Mouse (Mus musculus): ENCODE results near the gene Ctdspl. TPM values are rescaled to one million over a fixed set of nuclear protein-coding genes. Genes with fewer than 3 reads are reported as not detected.

Gene Ctdspl
- polyA plus RNA-seq, 1 experiment from 2014 or later, result 13.6 TPM

GRCm38 (mm10) chr9:119080040-119080675 lies 153.9 kb downstream of the Ctdspl start:
- H3K4me2 ChIP-seq (ENCODE audit: low read depth, severe bottlenecking), result no peak overlapping the region
- no peak overlapping the region for H3K9ac ChIP-seq (ENCODE audit: low read length)
- no peak for DNase-seq (ENCODE audit: low spot score)
- no peak overlapping the region for H3K27ac ChIP-seq (replicated peaks; ENCODE audit: low read depth, low read length)
- H3K36me3 ChIP-seq (ENCODE audit: control insufficient read depth, insufficient read depth, low read length), result no peaks in the 10 kb centered on the region
- H3K4me3 ChIP-seq (ENCODE audit: low read depth, low read length), result no peak overlapping the region
- H3K9me3 ChIP-seq (ENCODE audit: control insufficient read depth, low read length), result no peaks in the 10 kb centered on the region
- ATAC-seq (ENCODE audit: insufficient number of reproducible peaks, low FRiP score, low TSS enrichment, low read depth), result no peak
- WGBS, result 84% methylated on average over 5 of the region's 5 CpGs
- H3K27me3 ChIP-seq (ENCODE audit: control insufficient read depth, insufficient read depth, low read length), result no peaks in the 10 kb centered on the region
- peaks cover 9% of the 10 kb centered on the region for H3K4me1 ChIP-seq (ENCODE audit: control insufficient read depth, insufficient read depth, low read length)

GRCm38 (mm10) chr9:119082039-119082438 lies 155.8 kb downstream of the Ctdspl start:
- 17% methylated on average over 8 of the region's 8 CpGs for WGBS

GRCm38 (mm10) chr9:119082656-119083430 lies 156.6 kb downstream of the Ctdspl start:
- H3K36me3 ChIP-seq (ENCODE audit: control insufficient read depth, insufficient read depth, low read length), result no peaks in the 10 kb centered on the region
- H3K27ac ChIP-seq (replicated peaks; ENCODE audit: low read depth, low read length), result peak overlapping the region; percentile 67; the same call in 1 of the 2 replicates
- H3K9ac ChIP-seq (ENCODE audit: low read length), result no peak overlapping the region
- WGBS, result 66% methylated on average over 7 of the region's 7 CpGs
- ATAC-seq (ENCODE audit: insufficient number of reproducible peaks, low FRiP score, low TSS enrichment, low read depth) (no peak), DNase-seq (ENCODE audit: low spot score) (no peak)
- no peak overlapping the region for H3K4me2 ChIP-seq (ENCODE audit: low read depth, severe bottlenecking)
- H3K9me3 ChIP-seq (ENCODE audit: control insufficient read depth, low read length), result no peaks in the 10 kb centered on the region
- peaks cover 9% of the 10 kb centered on the region for H3K4me1 ChIP-seq (ENCODE audit: control insufficient read depth, insufficient read depth, low read length)
- no peaks in the 10 kb centered on the region for H3K27me3 ChIP-seq (ENCODE audit: control insufficient read depth, insufficient read depth, low read length)
- H3K4me3 ChIP-seq (ENCODE audit: low read depth, low read length), result no peak overlapping the region

More at GRCm38 (mm10) chr9:119082039-119082438, 155.8 kb downstream of the Ctdspl start:
- H3K4me1 ChIP-seq (ENCODE audit: control insufficient read depth, insufficient read depth, low read length), result peaks cover 9% of the 10 kb centered on the region
- ATAC-seq (ENCODE audit: insufficient number of reproducible peaks, low FRiP score, low TSS enrichment, low read depth) (peak; percentile 29; the same call in 1 of the 2 replicates), DNase-seq (ENCODE audit: low spot score) (peak; percentile 55)
- H3K4me3 ChIP-seq (ENCODE audit: low read depth, low read length), result no peak overlapping the region
- no peaks in the 10 kb centered on the region for H3K36me3 ChIP-seq (ENCODE audit: control insufficient read depth, insufficient read depth, low read length)
- peak overlapping the region; percentile 67; the same call in 1 of the 2 replicates for H3K27ac ChIP-seq (replicated peaks; ENCODE audit: low read depth, low read length)
- 0 out of 2 replicates have a peak overlapping the region, but pooled peaks have one; percentile 27 for H3K9ac ChIP-seq (ENCODE audit: low read length)
- no peaks in the 10 kb centered on the region for H3K9me3 ChIP-seq (ENCODE audit: control insufficient read depth, low read length)
- H3K4me2 ChIP-seq (ENCODE audit: low read depth, severe bottlenecking), result no peak overlapping the region
- no peaks in the 10 kb centered on the region for H3K27me3 ChIP-seq (ENCODE audit: control insufficient read depth, insufficient read depth, low read length)

DNA sequence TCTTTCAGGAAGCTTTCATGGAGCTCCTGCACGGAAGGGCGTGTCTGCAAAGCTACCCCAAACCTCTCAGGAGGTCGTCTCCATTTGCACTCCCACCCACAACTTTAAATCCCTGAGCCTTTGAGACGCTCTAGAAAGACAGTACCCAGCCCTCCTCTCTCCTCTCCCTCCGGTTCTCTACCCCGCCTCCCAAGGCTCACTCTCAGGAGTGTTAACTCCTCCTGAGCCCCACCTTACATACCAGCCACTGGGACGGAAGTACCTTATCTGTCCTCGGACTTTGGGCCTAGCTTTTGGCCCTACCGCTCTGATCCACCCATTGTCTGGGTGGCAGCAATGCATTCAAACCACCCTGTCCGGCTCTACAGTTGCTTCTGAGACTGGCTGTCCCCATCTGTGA lies 157.7 kb downstream of the Ctdspl start:
- H3K4me1 ChIP-seq (ENCODE audit: control insufficient read depth, insufficient read depth, low read length), result peaks cover 9% of the 10 kb centered on the region
- no peak overlapping the region for H3K4me3 ChIP-seq (ENCODE audit: low read depth, low read length)

GRCm38 (mm10) chr9:119086451-119086850 lies 160.2 kb downstream of the Ctdspl start:
- Histone ChIP-seq H3K36me3 (ENCODE audit: control insufficient read depth, insufficient read depth, low read length) (no peaks in the 10 kb centered on the region), H3K9ac (ENCODE audit: low read length) (no peak overlapping the region), H3K9me3 (ENCODE audit: control insufficient read depth, low read length) (no peaks in the 10 kb centered on the region), H3K4me2 (ENCODE audit: low read depth, severe bottlenecking) (no peak overlapping the region), H3K4me1 (ENCODE audit: control insufficient read depth, insufficient read depth, low read length) (peaks cover 9% of the 10 kb centered on the region), H3K27me3 (ENCODE audit: control insufficient read depth, insufficient read depth, low read length) (peaks cover under 1% of the 10 kb centered on the region; the same call in 1 of the 2 replicates), H3K27ac (replicated peaks; ENCODE audit: low read depth, low read length) (0 out of 2 replicates have a peak overlapping the region, but pooled peaks have one; percentile 14), H3K4me3 (ENCODE audit: low read depth, low read length) (no peak overlapping the region)
- WGBS, result 24% methylated on average over 1 of the region's 1 CpGs
- no peak for ATAC-seq (ENCODE audit: insufficient number of reproducible peaks, low FRiP score, low TSS enrichment, low read depth)
- no peak for DNase-seq (ENCODE audit: low spot score)

More for the DNA sequence above, 157.7 kb downstream of the Ctdspl start:
- no peak for ATAC-seq (ENCODE audit: insufficient number of reproducible peaks, low FRiP score, low TSS enrichment, low read depth)
- WGBS, result 75% methylated on average over 10 of the region's 10 CpGs
- Histone ChIP-seq H3K36me3 (ENCODE audit: control insufficient read depth, insufficient read depth, low read length) (no peaks in the 10 kb centered on the region), H3K9ac (ENCODE audit: low read length) (no peak overlapping the region), H3K4me2 (ENCODE audit: low read depth, severe bottlenecking) (no peak overlapping the region), H3K27ac (replicated peaks; ENCODE audit: low read depth, low read length) (no peak overlapping the region), H3K27me3 (ENCODE audit: control insufficient read depth, insufficient read depth, low read length) (no peaks in the 10 kb centered on the region), H3K9me3 (ENCODE audit: control insufficient read depth, low read length) (no peaks in the 10 kb centered on the region)
- DNase-seq (ENCODE audit: low spot score), result no peak

DNA sequence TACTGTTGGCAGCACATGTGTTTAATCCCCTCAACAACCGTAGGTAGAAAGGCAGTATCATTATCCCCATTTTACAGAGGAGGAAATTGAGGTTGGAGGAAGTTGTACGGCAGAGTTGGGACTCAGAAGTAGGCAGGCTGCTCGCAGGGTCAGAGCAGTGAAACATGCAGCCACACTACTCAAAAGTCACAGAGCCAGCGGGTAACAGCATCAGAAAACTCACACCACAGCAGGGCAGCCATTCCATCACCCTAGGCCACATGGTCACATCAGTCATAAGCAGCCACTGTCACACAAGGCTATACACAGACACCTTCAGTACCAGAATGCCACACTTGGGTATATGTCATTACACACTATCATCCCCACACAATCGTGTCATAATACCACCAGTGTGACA lies 161.1 kb downstream of the Ctdspl start:
- Histone ChIP-seq H3K27ac (replicated peaks; ENCODE audit: low read depth, low read length) (no peak overlapping the region), H3K4me2 (ENCODE audit: low read depth, severe bottlenecking) (no peak overlapping the region; the same call in 1 of the 2 replicates), H3K4me3 (ENCODE audit: low read depth, low read length) (no peak overlapping the region), H3K27me3 (ENCODE audit: control insufficient read depth, insufficient read depth, low read length) (peaks cover 9% of the 10 kb centered on the region; the same call in 1 of the 2 replicates), H3K4me1 (ENCODE audit: control insufficient read depth, insufficient read depth, low read length) (peaks cover 10% of the 10 kb centered on the region), H3K9ac (ENCODE audit: low read length) (no peak overlapping the region), H3K9me3 (ENCODE audit: control insufficient read depth, low read length) (no peaks in the 10 kb centered on the region), H3K36me3 (ENCODE audit: control insufficient read depth, insufficient read depth, low read length) (no peaks in the 10 kb centered on the region)
- DNase-seq (ENCODE audit: low spot score) (no peak), ATAC-seq (ENCODE audit: insufficient number of reproducible peaks, low FRiP score, low TSS enrichment, low read depth) (0 out of 2 replicates have a peak, but pooled peaks have one; percentile 1)
- 90% methylated on average over 5 of the region's 5 CpGs for WGBS

DNA sequence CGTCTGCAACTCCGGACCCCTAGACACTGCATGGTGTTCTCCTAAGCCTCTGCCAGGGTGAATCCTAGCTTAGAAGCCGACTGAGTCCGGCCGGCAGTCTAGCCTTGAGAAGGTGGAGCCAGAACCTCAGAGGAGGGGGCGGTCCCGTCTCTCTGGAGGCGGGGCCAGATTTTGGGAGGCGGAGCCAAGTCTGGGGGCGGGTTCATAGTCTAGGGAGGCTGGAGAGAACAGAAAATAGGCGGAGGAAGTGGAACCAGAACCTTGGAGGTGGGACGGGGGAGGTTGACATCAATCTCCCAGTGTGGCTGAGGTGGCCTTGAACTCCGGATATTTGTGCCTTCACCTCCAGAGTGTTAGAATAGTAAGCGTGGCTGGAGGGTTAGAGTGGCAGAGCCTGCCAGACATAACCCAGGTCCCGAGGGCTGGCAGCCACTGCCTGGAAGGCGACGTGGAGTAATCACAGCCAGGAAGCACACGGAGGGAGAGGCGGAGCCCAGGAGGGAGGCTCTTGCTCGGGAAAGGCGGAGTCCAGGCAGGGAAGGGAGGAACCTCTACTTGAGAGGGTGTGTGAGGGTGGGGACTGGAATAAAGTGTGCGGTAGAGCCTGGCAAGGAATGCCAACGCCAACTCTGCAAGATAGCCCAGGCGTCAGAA lies 162.0 kb downstream of the Ctdspl start:
- H3K27ac ChIP-seq (replicated peaks; ENCODE audit: low read depth, low read length), result peak overlapping the region; percentile 30; the same call in 1 of the 2 replicates
- H3K4me3 ChIP-seq (ENCODE audit: low read depth, low read length), result peak overlapping the region; percentile 12
- H3K4me2 ChIP-seq (ENCODE audit: low read depth, severe bottlenecking), result peak overlapping the region; percentile 55
- H3K27me3 ChIP-seq (ENCODE audit: control insufficient read depth, insufficient read depth, low read length), result peaks cover 10% of the 10 kb centered on the region; the same call in 1 of the 2 replicates
- 2% methylated on average over 24 of the region's 24 CpGs for WGBS
- peaks cover 6% of the 10 kb centered on the region; the same call in 1 of the 2 replicates for H3K4me1 ChIP-seq (ENCODE audit: control insufficient read depth, insufficient read depth, low read length)
- ATAC-seq (ENCODE audit: insufficient number of reproducible peaks, low FRiP score, low TSS enrichment, low read depth) (peak; percentile 79), DNase-seq (ENCODE audit: low spot score) (peak; percentile 95)
- H3K36me3 ChIP-seq (ENCODE audit: control insufficient read depth, insufficient read depth, low read length), result no peaks in the 10 kb centered on the region
- H3K9me3 ChIP-seq (ENCODE audit: control insufficient read depth, low read length), result no peaks in the 10 kb centered on the region
- H3K9ac ChIP-seq (ENCODE audit: low read length), result peak overlapping the region; percentile 4; the same call in 1 of the 2 replicates

GRCm38 (mm10) chr9:119089437-119089836 lies 163.2 kb downstream of the Ctdspl start:
- Histone ChIP-seq H3K27ac (replicated peaks; ENCODE audit: low read depth, low read length) (no peak overlapping the region), H3K4me2 (ENCODE audit: low read depth, severe bottlenecking) (no peak overlapping the region), H3K9me3 (ENCODE audit: control insufficient read depth, low read length) (no peaks in the 10 kb centered on the region), H3K4me1 (ENCODE audit: control insufficient read depth, insufficient read depth, low read length) (peaks cover 6% of the 10 kb centered on the region; the same call in 1 of the 2 replicates), H3K4me3 (ENCODE audit: low read depth, low read length) (no peak overlapping the region), H3K36me3 (ENCODE audit: control insufficient read depth, insufficient read depth, low read length) (no peaks in the 10 kb centered on the region), H3K27me3 (ENCODE audit: control insufficient read depth, insufficient read depth, low read length) (peaks cover 10% of the 10 kb centered on the region; the same call in 1 of the 2 replicates), H3K9ac (ENCODE audit: low read length) (no peak overlapping the region)
- DNase-seq (ENCODE audit: low spot score), result no peak
- no peak for ATAC-seq (ENCODE audit: insufficient number of reproducible peaks, low FRiP score, low TSS enrichment, low read depth)
- WGBS, result 69% methylated on average over 7 of the region's 7 CpGs

Measured in limb, embryonic 11.5 days (tissue).